Mouse (Mus musculus) neural tube, embryonic 14.5 days (tissue): ENCODE results near the gene Gm6793. TPM values are rescaled to one million over a fixed set of nuclear protein-coding genes. Genes with fewer than 3 reads are reported as not detected.

Source experiments
- ATAC-seq: fragments of 200-750 bp; cut with Nextera tagmentation; 2 replicates; pipeline ENCODE4 v1.8.0; 2017; ENCODE audit warnings: low read depth, mild to moderate bottlenecking, moderate TSS enrichment, moderate library complexity
- H3K27ac ChIP-seq: fragments of 300-500 bp; sonication (generic); 2 replicates; pipeline ENCODE4 v1.5.1; 2014; ENCODE audit warnings: low read depth, mild to moderate bottlenecking, control low read depth, low read length, moderate library complexity, mixed read lengths
- H3K27me3 ChIP-seq: fragments of 300-500 bp; sonication (generic); 2 replicates; pipeline ENCODE4 v1.6.1; 2014; ENCODE audit warnings: low read length; ENCODE audit not compliant: control insufficient read depth, insufficient read depth
- H3K36me3 ChIP-seq: fragments of 300-500 bp; sonication (generic); 2 replicates; pipeline ENCODE4 v1.6.1; 2014; ENCODE audit warnings: low read length, mixed read lengths; ENCODE audit not compliant: control insufficient read depth, insufficient read depth
- H3K4me1 ChIP-seq: fragments of 300-500 bp; sonication (generic); 2 replicates; pipeline ENCODE4 v1.6.1; 2014; ENCODE audit warnings: low read length; ENCODE audit not compliant: control insufficient read depth, insufficient read depth
- H3K4me2 ChIP-seq: fragments of 300-500 bp; sonication (generic); 2 replicates; pipeline ENCODE4 v1.6.1; 2014; ENCODE audit warnings: mild to moderate bottlenecking, low read depth, low read length, control low read depth
- H3K4me3 ChIP-seq: fragments of 300-500 bp; sonication (generic); 2 replicates; pipeline ENCODE4 v1.5.1; 2014; ENCODE audit warnings: low read depth, low read length, control low read depth, mixed read lengths
- H3K9ac ChIP-seq: fragments of 300-500 bp; sonication (generic); replicated peaks from 2 replicates; pipeline ENCODE4 v1.6.1; 2014; ENCODE audit warnings: low read depth, mild to moderate bottlenecking, control low read depth, low read length, mixed read lengths
- H3K9me3 ChIP-seq: fragments of 300-500 bp; sonication (generic); 2 replicates; pipeline ENCODE4 v1.6.1; 2016; ENCODE audit warnings: low read length; ENCODE audit not compliant: control insufficient read depth
- WGBS: fragments of 180-500 bp; shearing (Covaris S2); extraction: QIAGEN DNeasy Blood & Tissue Kit; methylation state at CpG from one replicate; pipeline ENCODE4 v1.1.7; 2014; 5-methylcytosine and 5-hydroxymethylcytosine counted together
- polyA plus RNA-seq: library from polyadenylated mRNA; unstranded; fragments of >200 nt; fragmentation: Nextera tagmentation; extraction: Ambion mirVana; gene quantifications from 2 replicates; pipeline ENCODE4 v1.2.1, GENCODE M21; 2014

Gm6793 gene
- polyA plus RNA-seq: 0.23 and 1.7 TPM in 2 replicates

GRCm38 (mm10) chr8:112014936-112015335 is at the start of gene Gm6793:
Gene Gm6793, minus strand, starts transcription at chr8:112015036.
- peaks cover 31% of the 10 kb centered on the region for H3K36me3 ChIP-seq

GRCm38 (mm10) chr8:112061372-112061771 is 46.5 kb upstream of the Gm6793 start:
- no peak overlapping the region for H3K4me3 ChIP-seq
- no peak overlapping the region for H3K4me2 ChIP-seq
- H3K27me3 ChIP-seq: no peaks in the 10 kb centered on the region
- H3K4me1 ChIP-seq: no peaks in the 10 kb centered on the region
- no peak overlapping the region for H3K27ac ChIP-seq
- H3K36me3 ChIP-seq: no peaks in the 10 kb centered on the region
- 0 out of 2 replicates have a peak, but pooled peaks have one; percentile 56 for ATAC-seq
- H3K9me3 ChIP-seq: no peaks in the 10 kb centered on the region
- 42% methylated on average over 4 of the region's 4 CpGs for WGBS
- no peak overlapping the region for H3K9ac ChIP-seq

More at GRCm38 (mm10) chr8:112014936-112015335, at the start of gene Gm6793:
- H3K4me1 ChIP-seq: peaks cover 18% of the 10 kb centered on the region
- no peak within 1 kb of the TSS for H3K4me2 ChIP-seq
- no peak within 1 kb of the TSS for H3K9ac ChIP-seq
- H3K27ac ChIP-seq: no peak within 1 kb of the TSS
- no peak for ATAC-seq
- no peaks in the 10 kb centered on the region for H3K9me3 ChIP-seq
- 96% methylated on average over 11 of the region's 11 CpGs for WGBS
- H3K4me3 ChIP-seq: no peak within 1 kb of the TSS
- no peaks in the 10 kb centered on the region for H3K27me3 ChIP-seq

GRCm38 (mm10) chr8:112054456-112054855 is 39.6 kb upstream of the Gm6793 start:
- H3K27me3 ChIP-seq: no peaks in the 10 kb centered on the region
- ATAC-seq: no peak
- H3K4me1 ChIP-seq: no peaks in the 10 kb centered on the region
- H3K36me3 ChIP-seq: no peaks in the 10 kb centered on the region
- no peak overlapping the region for H3K4me2 ChIP-seq
- no peak overlapping the region for H3K9ac ChIP-seq
- no peak overlapping the region for H3K27ac ChIP-seq
- no peaks in the 10 kb centered on the region for H3K9me3 ChIP-seq
- no peak overlapping the region for H3K4me3 ChIP-seq

- H3K27me3 ChIP-seq: no peaks in the 10 kb centered on the region
- ATAC-seq: no peak
- no peak overlapping the region for H3K9ac ChIP-seq
- no peak overlapping the region for H3K4me2 ChIP-seq
- H3K4me1 ChIP-seq: no peaks in the 10 kb centered on the region
- no peak overlapping the region for H3K4me3 ChIP-seq
- H3K9me3 ChIP-seq: no peaks in the 10 kb centered on the region
- no peaks in the 10 kb centered on the region for H3K36me3 ChIP-seq
- no peak overlapping the region for H3K27ac ChIP-seq
- WGBS: 78% methylated on average over 9 of the region's 9 CpGs
Measured at GRCm38 (mm10) chr8:112051537-112051936, 36.7 kb upstream of the Gm6793 start.

- 84% methylated on average over 6 of the region's 6 CpGs for WGBS
- no peak for ATAC-seq
- Histone ChIP-seq H3K4me2 (no peak overlapping the region), H3K27ac (no peak overlapping the region), H3K4me3 (no peak overlapping the region), H3K9ac (no peak overlapping the region), H3K36me3 (no peaks in the 10 kb centered on the region), H3K27me3 (no peaks in the 10 kb centered on the region), H3K9me3 (no peaks in the 10 kb centered on the region), H3K4me1 (no peaks in the 10 kb centered on the region)
Measured at GRCm38 (mm10) chr8:112049984-112050383, 35.1 kb upstream of the Gm6793 start.

GRCm38 (mm10) chr8:112048293-112048692 is 33.5 kb upstream of the Gm6793 start:
- H3K4me1 ChIP-seq: no peaks in the 10 kb centered on the region
- H3K27ac ChIP-seq: no peak overlapping the region
- no peak for ATAC-seq
- no peak overlapping the region for H3K4me2 ChIP-seq
- no peak overlapping the region for H3K4me3 ChIP-seq
- WGBS: 78% methylated on average over 6 of the region's 6 CpGs
- H3K9ac ChIP-seq: no peak overlapping the region
- no peaks in the 10 kb centered on the region for H3K27me3 ChIP-seq
- no peaks in the 10 kb centered on the region for H3K36me3 ChIP-seq
- no peaks in the 10 kb centered on the region for H3K9me3 ChIP-seq

GRCm38 (mm10) chr8:112045896-112046295 is 31.1 kb upstream of the Gm6793 start:
- peak; percentile 81; the same call in 1 of the 2 replicates for ATAC-seq
- H3K9ac ChIP-seq: no peak overlapping the region
- H3K4me1 ChIP-seq: no peaks in the 10 kb centered on the region
- H3K27me3 ChIP-seq: no peaks in the 10 kb centered on the region
- H3K9me3 ChIP-seq: no peaks in the 10 kb centered on the region
- H3K27ac ChIP-seq: no peak overlapping the region
- under 1% methylated on average over 7 of the region's 7 CpGs for WGBS
- no peak overlapping the region for H3K4me3 ChIP-seq
- H3K4me2 ChIP-seq: no peak overlapping the region
- H3K36me3 ChIP-seq: no peaks in the 10 kb centered on the region

GRCm38 (mm10) chr8:112045182-112045581 is 30.3 kb upstream of the Gm6793 start:
- H3K4me1 ChIP-seq: no peaks in the 10 kb centered on the region
- H3K9ac ChIP-seq: no peak overlapping the region
- no peaks in the 10 kb centered on the region for H3K27me3 ChIP-seq
- no peak overlapping the region for H3K27ac ChIP-seq
- H3K4me3 ChIP-seq: no peak overlapping the region
- WGBS: 85% methylated on average over 5 of the region's 5 CpGs
- H3K36me3 ChIP-seq: no peaks in the 10 kb centered on the region
- H3K9me3 ChIP-seq: no peaks in the 10 kb centered on the region
- no peak for ATAC-seq
- H3K4me2 ChIP-seq: no peak overlapping the region

- H3K4me2 ChIP-seq: no peak overlapping the region
- no peak overlapping the region for H3K9ac ChIP-seq
- WGBS: 84% methylated on average over 18 of the region's 18 CpGs
- no peak for ATAC-seq
- no peak overlapping the region for H3K4me3 ChIP-seq
- H3K36me3 ChIP-seq: no peaks in the 10 kb centered on the region
- no peaks in the 10 kb centered on the region for H3K9me3 ChIP-seq
- no peaks in the 10 kb centered on the region for H3K27me3 ChIP-seq
- no peaks in the 10 kb centered on the region for H3K4me1 ChIP-seq
- no peak overlapping the region for H3K27ac ChIP-seq
Measured at GRCm38 (mm10) chr8:112037521-112037920, 22.7 kb upstream of the Gm6793 start.
